Mouse (Mus musculus) brain, embryonic 14.5 days (tissue): ENCODE measurements around the gene Erg.

Source experiments
- CTCF ChIP-seq: fragments of 200-500 bp; IDR thresholded peaks from 2 replicates; pipeline ENCODE4 v1.5.1; 2012; ENCODE audit warnings: inconsistent platforms, mild to moderate bottlenecking, moderate library complexity, borderline replicate concordance; ENCODE audit not compliant: insufficient read depth, insufficient read length; ENCODE audit errors: extremely low read depth
- POLR2A ChIP-seq: fragments of 200-500 bp; IDR thresholded peaks from 2 replicates; pipeline ENCODE4 v1.6.1; 2012; ENCODE audit warnings: mild to moderate bottlenecking, inconsistent platforms, borderline replicate concordance; ENCODE audit not compliant: poor library complexity, insufficient read depth, insufficient read length, severe bottlenecking; ENCODE audit errors: extremely low read depth

- no peak for TF ChIP-seq CTCF
- TF ChIP-seq POLR2A = no peak
Measured at GRCm38 (mm10) chr16:95349745-95350144, 236.6 kb downstream of the Erg start.
